Mouse (Mus musculus) heart, postnatal 0 days (tissue): ENCODE measurements around the gene Nr3c2.

Experiments
- CTCF ChIP-seq: IDR thresholded peaks from 2 replicates; pipeline ENCODE4 v1.5.1; 2016; ENCODE audit warnings: antibody characterized with exemption, control low read depth, low read depth
- EP300 ChIP-seq: IDR thresholded peaks from 2 replicates; pipeline ENCODE4 v1.6.1; 2016; ENCODE audit warnings: antibody characterized with exemption, low read depth

- TF ChIP-seq CTCF, result no peak
- TF ChIP-seq EP300, result no peak
Observed at GRCm38 (mm10) chr8:76863066-76863465, 36.2 kb upstream of the Nr3c2 start.
